Mouse (Mus musculus) limb, embryonic 11.5 days (tissue): ENCODE data around the gene Dctn2. TPM values are rescaled to one million over a fixed set of nuclear protein-coding genes. Genes with fewer than 3 reads are reported as not detected.

Experiments used
- ATAC-seq: fragments of 200-750 bp; cut with Nextera tagmentation; 2 replicates; pipeline ENCODE4 v1.8.0; 2017; ENCODE audit warnings: low read depth; ENCODE audit not compliant: insufficient number of reproducible peaks, low FRiP score, low TSS enrichment
- DNase-seq: peaks from one replicate; pipeline ENCODE4 v3.0.0-alpha.2; 2015; ENCODE audit warnings: low spot score
- H3K27ac ChIP-seq: fragments of 300-500 bp; sonication (generic); replicated peaks from 2 replicates; pipeline ENCODE4 v1.5.1; 2014; ENCODE audit warnings: low read depth, mild to moderate bottlenecking, low read length
- H3K27me3 ChIP-seq: fragments of 300-500 bp; sonication (generic); 2 replicates; pipeline ENCODE4 v1.6.1; 2014; ENCODE audit warnings: mild to moderate bottlenecking, low read length, mixed read lengths; ENCODE audit not compliant: control insufficient read depth, insufficient read depth
- H3K36me3 ChIP-seq: fragments of 300-500 bp; sonication (generic); 2 replicates; pipeline ENCODE4 v1.6.1; 2014; ENCODE audit warnings: mild to moderate bottlenecking, low read length, moderate library complexity, mixed read lengths; ENCODE audit not compliant: control insufficient read depth, insufficient read depth
- H3K4me1 ChIP-seq: fragments of 300-500 bp; sonication (generic); 2 replicates; pipeline ENCODE4 v1.6.1; 2014; ENCODE audit warnings: low read length, mixed read lengths; ENCODE audit not compliant: control insufficient read depth, insufficient read depth
- H3K4me2 ChIP-seq: fragments of 300-500 bp; sonication (generic); 2 replicates; pipeline ENCODE4 v1.6.1; 2014; ENCODE audit warnings: low read depth, mild to moderate bottlenecking, moderate library complexity; ENCODE audit not compliant: severe bottlenecking
- H3K4me3 ChIP-seq: fragments of 300-500 bp; sonication (generic); 2 replicates; pipeline ENCODE4 v1.5.1; 2014; ENCODE audit warnings: low read depth, low read length
- H3K9ac ChIP-seq: fragments of 300-500 bp; sonication (generic); 2 replicates; pipeline ENCODE4 v1.6.1; 2014; ENCODE audit warnings: mild to moderate bottlenecking, low read length
- H3K9me3 ChIP-seq: fragments of 300-500 bp; sonication (generic); 2 replicates; pipeline ENCODE4 v1.6.1; 2016; ENCODE audit warnings: low read length; ENCODE audit not compliant: control insufficient read depth
- WGBS: fragments of 180-500 bp; shearing (Covaris S2); extraction: QIAGEN DNeasy Blood & Tissue Kit; methylation state at CpG from one replicate; pipeline ENCODE4 v1.1.7; 2014; 5-methylcytosine and 5-hydroxymethylcytosine counted together
- polyA plus RNA-seq: library from polyadenylated mRNA; unstranded; fragments of >200 nt; fragmentation: Nextera tagmentation; extraction: Ambion mirVana; gene quantifications from 2 replicates; pipeline ENCODE4 v1.2.1, GENCODE M21; 2014

The Dctn2 gene
- polyA plus RNA-seq, 1 experiment from 2014 or later, result 170 TPM

DNA sequence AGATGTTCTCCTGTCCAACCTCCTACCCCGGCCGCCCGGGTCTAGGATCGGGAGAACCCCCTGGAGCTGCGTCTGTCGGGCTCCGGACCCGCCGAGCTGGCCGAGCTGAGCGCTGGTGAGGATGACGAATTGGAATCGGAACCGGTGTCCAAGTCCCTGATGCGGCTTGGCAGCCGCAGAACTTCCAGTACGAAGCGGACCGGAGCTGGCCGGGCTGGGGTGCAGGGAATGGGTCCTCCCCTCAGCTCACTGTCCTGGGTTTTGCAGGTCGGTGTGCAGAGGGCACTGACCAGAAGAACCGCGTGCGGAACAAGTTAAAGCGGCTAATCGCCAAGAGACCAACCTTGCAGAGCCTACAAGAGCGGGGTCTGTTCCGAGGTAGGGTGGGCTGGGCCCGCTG is 60.7 kb downstream of the Dctn2 start:
- Histone ChIP-seq H3K4me1 (peaks cover 13% of the 10 kb centered on the region; the same call in 1 of the 2 replicates), H3K4me2 (peak overlapping the region; percentile 94), H3K27ac (no peak overlapping the region), H3K36me3 (no peaks in the 10 kb centered on the region; the same call in 1 of the 2 replicates), H3K9ac (peak overlapping the region; percentile 61; the same call in 1 of the 2 replicates), H3K9me3 (no peaks in the 10 kb centered on the region), H3K27me3 (peaks cover 11% of the 10 kb centered on the region), H3K4me3 (peak overlapping the region; percentile 55)
- ATAC-seq, result no peak
- DNase-seq, result no peak
- 5% methylated on average over 29 of the region's 29 CpGs for whole genome bisulfite sequencing

DNA sequence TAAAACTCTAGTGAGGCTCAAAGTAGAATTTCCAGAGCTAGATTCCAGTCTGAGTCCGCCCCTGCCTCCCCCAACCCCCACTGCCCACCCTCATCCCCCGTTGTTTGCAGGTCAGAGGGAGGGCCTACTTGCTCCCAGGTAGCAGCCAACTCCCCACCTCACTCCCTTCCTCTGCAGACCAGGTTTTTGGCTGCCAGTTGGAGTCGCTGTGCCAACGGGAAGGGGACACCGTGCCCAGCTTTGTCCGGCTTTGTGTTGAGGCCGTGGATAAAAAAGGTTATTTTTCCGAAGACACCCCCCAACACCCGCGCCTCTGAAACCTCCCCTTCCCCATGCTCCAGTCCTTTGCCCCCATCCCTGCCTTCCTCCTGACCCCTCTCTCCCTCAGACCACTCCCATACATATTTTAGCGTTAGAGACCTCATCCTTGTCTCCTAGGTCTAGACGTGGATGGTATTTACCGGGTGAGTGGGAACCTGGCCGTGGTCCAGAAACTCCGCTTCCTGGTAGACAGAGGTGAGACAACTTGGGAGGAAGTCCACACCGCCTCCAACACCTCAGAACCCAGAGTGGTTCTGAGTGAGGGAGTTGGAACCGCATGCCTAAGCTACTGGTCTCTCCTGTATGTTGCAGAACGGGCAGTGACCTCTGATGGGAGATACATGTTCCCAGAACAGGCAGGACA is 61.4 kb downstream of the Dctn2 start:
- H3K4me1 ChIP-seq, result peaks cover 13% of the 10 kb centered on the region; the same call in 1 of the 2 replicates
- H3K4me2 ChIP-seq, result no peak overlapping the region
- peaks cover 3% of the 10 kb centered on the region; the same call in 1 of the 2 replicates for H3K36me3 ChIP-seq
- H3K27ac ChIP-seq, result no peak overlapping the region
- DNase-seq (no peak), ATAC-seq (no peak)
- H3K4me3 ChIP-seq, result no peak overlapping the region
- H3K9ac ChIP-seq, result no peak overlapping the region
- H3K27me3 ChIP-seq, result peaks cover 11% of the 10 kb centered on the region
- WGBS, result 54% methylated on average over 18 of the region's 18 CpGs
- H3K9me3 ChIP-seq, result no peaks in the 10 kb centered on the region

- WGBS, result 82% methylated on average over 7 of the region's 7 CpGs
- no peak overlapping the region for H3K9ac ChIP-seq
- peaks cover 3% of the 10 kb centered on the region; the same call in 1 of the 2 replicates for H3K36me3 ChIP-seq
- H3K27ac ChIP-seq, result no peak overlapping the region
- no peak overlapping the region for H3K4me2 ChIP-seq
- no peak for DNase-seq
- no peaks in the 10 kb centered on the region for H3K9me3 ChIP-seq
- H3K4me1 ChIP-seq, result peaks cover 13% of the 10 kb centered on the region; the same call in 1 of the 2 replicates
- ATAC-seq, result no peak
- no peak overlapping the region for H3K4me3 ChIP-seq
- peaks cover 11% of the 10 kb centered on the region for H3K27me3 ChIP-seq
These were observed 64.0 kb downstream of the Dctn2 start for GRCm38 (mm10) chr10:127330212-127330611.

Other genes starting within 250 kb of the Dctn2 start
- 87.4 and 91.8 TPM in 2 replicates for gene Tsfm, start 235.5 kb upstream of the Dctn2 start, polyA plus RNA-seq
- 47.6 and 50.4 TPM in 2 replicates for gene Mettl1, start 225.0 kb upstream of the Dctn2 start, polyA plus RNA-seq
- gene Eef1akmt3, start 224.9 kb upstream of the Dctn2 start, polyA plus RNA-seq, result 0.19 and 0.31 TPM in 2 replicates
- not detected in 2 replicates for gene Cyp27b1, start 218.1 kb upstream of the Dctn2 start, polyA plus RNA-seq
- gene March9, start 206.2 kb upstream of the Dctn2 start, polyA plus RNA-seq, result 1.2 and 1.6 TPM in 2 replicates
- gene Cdk4, start 202.8 kb upstream of the Dctn2 start, polyA plus RNA-seq, result 2,988 and 3,194 TPM in 2 replicates
- 123 and 134 TPM in 2 replicates for gene Tspan31, start 196.1 kb upstream of the Dctn2 start, polyA plus RNA-seq
- 0.05 and 0.06 TPM in 2 replicates for gene Agap2, start 191.1 kb upstream of the Dctn2 start, polyA plus RNA-seq
- gene Os9, start 145.2 kb upstream of the Dctn2 start, polyA plus RNA-seq, result 29.5 and 32.7 TPM in 2 replicates
- gene B4galnt1, start 101.1 kb upstream of the Dctn2 start, polyA plus RNA-seq, result 3.4 TPM in 2 replicates
- 2.7 and 4.1 TPM in 2 replicates for gene Slc26a10, start 85.7 kb upstream of the Dctn2 start, polyA plus RNA-seq
- gene Arhgef25, start 76.3 kb upstream of the Dctn2 start, polyA plus RNA-seq, result 37.2 and 40.3 TPM in 2 replicates
- gene Dtx3, start 70.6 kb upstream of the Dctn2 start, polyA plus RNA-seq, result 138 TPM in 2 replicates
- 17.8 and 20.3 TPM in 2 replicates for gene Pip4k2c, start 54.8 kb upstream of the Dctn2 start, polyA plus RNA-seq
- 2.1 and 3.8 TPM in 2 replicates for gene Kif5a, start 3.0 kb upstream of the Dctn2 start, polyA plus RNA-seq
- 17.0 and 17.2 TPM in 2 replicates for gene Mbd6, start 22.6 kb downstream of the Dctn2 start, polyA plus RNA-seq
- 167 and 170 TPM in 2 replicates for gene Mars, start 45.4 kb downstream of the Dctn2 start, polyA plus RNA-seq
- 5.3 and 5.5 TPM in 2 replicates for gene Arhgap9, start 55.6 kb downstream of the Dctn2 start, polyA plus RNA-seq
- 8.5 and 11.2 TPM in 2 replicates for gene Gli1, start 75.6 kb downstream of the Dctn2 start, polyA plus RNA-seq
- 0.03 and 0.15 TPM in 2 replicates for gene Inhbe, start 88.0 kb downstream of the Dctn2 start, polyA plus RNA-seq
- 0.15 TPM in 1 of 2 replicates, not detected in the other for gene Inhbc, start 104.1 kb downstream of the Dctn2 start, polyA plus RNA-seq
- 35.8 and 45.7 TPM in 2 replicates for gene R3hdm2, start 114.0 kb downstream of the Dctn2 start, polyA plus RNA-seq
- gene Stac3, start 235.3 kb downstream of the Dctn2 start, polyA plus RNA-seq, result 0.21 and 0.34 TPM in 2 replicates
- 0.48 and 0.96 TPM in 2 replicates for gene Ndufa4l2, start 248.6 kb downstream of the Dctn2 start, polyA plus RNA-seq